Mouse (Mus musculus) midbrain, embryonic 13.5 days (tissue): ENCODE measurements at regions not wholly inside any gene's neighbourhood (a gene's known extent, or its start where the extent isn't known, plus 50 kb on each side); places are given as distances from the start of the nearest gene placed in this dataset.

Experiments
- ATAC-seq: fragments of 200-750 bp; cut with Nextera tagmentation; 2 replicates; pipeline ENCODE4 v1.8.0; 2017; ENCODE audit warnings: mild to moderate bottlenecking, moderate TSS enrichment, moderate library complexity
- H3K27ac ChIP-seq: fragments of 300-500 bp; sonication (generic); 2 replicates; pipeline ENCODE4 v1.5.1; 2015; ENCODE audit warnings: inconsistent platforms, mild to moderate bottlenecking, moderate library complexity
- H3K27me3 ChIP-seq: fragments of 300-500 bp; sonication (generic); 2 replicates; pipeline ENCODE4 v1.6.1; 2015; ENCODE audit warnings: mild to moderate bottlenecking, inconsistent platforms
- H3K36me3 ChIP-seq: fragments of 300-500 bp; sonication (generic); 2 replicates; pipeline ENCODE4 v1.6.1; 2015; ENCODE audit warnings: mild to moderate bottlenecking, inconsistent platforms
- H3K4me1 ChIP-seq: fragments of 300-500 bp; sonication (generic); replicated peaks from 2 replicates; pipeline ENCODE4 v1.6.1; 2015; ENCODE audit warnings: inconsistent platforms
- H3K4me2 ChIP-seq: fragments of 300-500 bp; sonication (generic); replicated peaks from 2 replicates; pipeline ENCODE4 v1.6.1; 2015; ENCODE audit warnings: moderate library complexity, mild to moderate bottlenecking, inconsistent platforms
- H3K4me3 ChIP-seq: fragments of 300-500 bp; sonication (generic); replicated peaks from 2 replicates; pipeline ENCODE4 v1.5.1; 2015; ENCODE audit warnings: mild to moderate bottlenecking, inconsistent platforms
- H3K9ac ChIP-seq: fragments of 300-500 bp; sonication (generic); replicated peaks from 2 replicates; pipeline ENCODE4 v1.6.1; 2015; ENCODE audit warnings: mild to moderate bottlenecking, inconsistent platforms
- H3K9me3 ChIP-seq: fragments of 300-500 bp; sonication (generic); 2 replicates; pipeline ENCODE4 v1.6.1; 2016; ENCODE audit warnings: mild to moderate bottlenecking, inconsistent platforms
- WGBS: fragments of 180-500 bp; shearing (Covaris S2); methylation state at CpG from one replicate; pipeline ENCODE4 v1.1.7; 2015; 5-methylcytosine and 5-hydroxymethylcytosine counted together

GRCm38 (mm10) chr2:158909086-158909485, 114.5 kb downstream of the Dhx35 start:
- no peak overlapping the region for H3K4me3 ChIP-seq
- no peak for ATAC-seq
- H3K9me3 ChIP-seq: no peaks in the 10 kb centered on the region
- H3K36me3 ChIP-seq: no peaks in the 10 kb centered on the region
- H3K27me3 ChIP-seq: 0 out of 2 replicates have a peak, but pooled peaks cover 2% of the 10 kb centered on the region
- WGBS: 45% methylated on average over 3 of the region's 3 CpGs
- H3K4me1 ChIP-seq: peaks cover 7% of the 10 kb centered on the region; the same call in 1 of the 2 replicates
- no peak overlapping the region for H3K27ac ChIP-seq
- H3K9ac ChIP-seq: no peak overlapping the region
- H3K4me2 ChIP-seq: no peak overlapping the region

GRCm38 (mm10) chr2:158910325-158910724, 115.7 kb downstream of the Dhx35 start:
- H3K4me1 ChIP-seq: peaks cover 7% of the 10 kb centered on the region; the same call in 1 of the 2 replicates
- no peak for ATAC-seq
- no peaks in the 10 kb centered on the region for H3K36me3 ChIP-seq
- no peak overlapping the region for H3K9ac ChIP-seq
- no peak overlapping the region for H3K27ac ChIP-seq
- no peaks in the 10 kb centered on the region for H3K9me3 ChIP-seq
- no peak overlapping the region for H3K4me3 ChIP-seq
- H3K4me2 ChIP-seq: no peak overlapping the region
- H3K27me3 ChIP-seq: 0 out of 2 replicates have a peak, but pooled peaks cover 2% of the 10 kb centered on the region
- 60% methylated on average over 8 of the region's 8 CpGs for WGBS

GRCm38 (mm10) chr2:158911191-158911590, 116.6 kb downstream of the Dhx35 start:
- Histone ChIP-seq H3K4me3 (no peak overlapping the region), H3K4me1 (peaks cover 7% of the 10 kb centered on the region; the same call in 1 of the 2 replicates), H3K9me3 (no peaks in the 10 kb centered on the region), H3K4me2 (no peak overlapping the region), H3K36me3 (no peaks in the 10 kb centered on the region), H3K27me3 (0 out of 2 replicates have a peak, but pooled peaks cover 2% of the 10 kb centered on the region), H3K9ac (no peak overlapping the region), H3K27ac (no peak overlapping the region)
- WGBS: 59% methylated on average over 7 of the region's 7 CpGs
- ATAC-seq: no peak

DNA sequence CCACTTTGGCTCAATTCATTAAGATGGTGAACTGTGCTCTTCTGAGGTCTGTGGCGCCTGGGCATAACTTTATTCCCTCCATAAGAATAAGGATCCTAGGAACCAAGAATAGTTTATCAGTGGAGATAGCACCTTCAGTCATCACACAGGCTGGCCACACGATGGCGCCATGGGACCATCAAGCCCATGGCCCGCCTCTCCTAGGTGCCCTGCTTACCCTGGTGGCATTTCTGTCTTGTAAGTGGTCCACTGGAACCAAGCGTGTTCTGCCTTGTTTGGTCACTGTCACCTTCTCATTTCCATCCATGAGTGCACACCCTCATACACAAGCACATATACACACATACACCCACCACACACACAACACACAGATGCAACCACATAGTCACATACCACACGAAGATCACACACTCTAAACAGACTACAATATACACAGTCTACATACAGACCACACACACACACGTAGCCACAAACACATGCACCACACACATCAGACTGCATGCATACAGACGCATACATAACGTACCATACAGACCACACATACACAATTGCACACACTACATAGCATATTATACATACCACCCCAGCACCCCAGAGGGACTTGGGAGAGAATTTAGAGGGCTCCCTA, 118.1 kb downstream of the Dhx35 start:
- H3K9me3 ChIP-seq: no peaks in the 10 kb centered on the region
- WGBS: 46% methylated on average over 9 of the region's 9 CpGs
- no peak overlapping the region for H3K9ac ChIP-seq
- no peak overlapping the region for H3K4me2 ChIP-seq
- peaks cover 7% of the 10 kb centered on the region; the same call in 1 of the 2 replicates for H3K4me1 ChIP-seq
- peak; percentile 70 for ATAC-seq
- no peak overlapping the region for H3K4me3 ChIP-seq
- 0 out of 2 replicates have a peak, but pooled peaks cover 2% of the 10 kb centered on the region for H3K27me3 ChIP-seq
- no peaks in the 10 kb centered on the region for H3K36me3 ChIP-seq
- H3K27ac ChIP-seq: no peak overlapping the region

DNA sequence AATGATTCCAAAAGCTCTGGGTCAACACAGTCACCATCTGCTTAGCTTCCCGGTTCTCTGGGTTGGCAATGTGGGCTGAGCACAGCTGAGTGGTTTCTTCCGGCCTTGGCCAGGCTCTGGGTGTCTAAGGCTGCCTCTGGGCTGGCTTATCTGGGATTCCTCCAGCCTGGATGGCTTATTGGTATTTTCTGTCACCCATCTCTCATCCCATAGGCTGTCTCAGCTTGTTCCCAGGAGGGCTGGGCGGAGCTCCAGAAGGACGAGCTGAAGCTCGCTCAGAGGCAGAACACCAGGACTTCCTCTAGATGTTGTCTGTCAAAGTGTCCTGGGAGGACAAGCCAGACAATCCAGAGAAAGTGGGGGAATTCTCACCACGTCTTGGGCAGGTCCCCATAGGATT, 122.8 kb downstream of the Dhx35 start:
- no peak overlapping the region for H3K27ac ChIP-seq
- H3K27me3 ChIP-seq: 0 out of 2 replicates have a peak, but pooled peaks cover under 1% of the 10 kb centered on the region
- no peak overlapping the region for H3K4me3 ChIP-seq
- WGBS: 67% methylated on average over 6 of the region's 6 CpGs
- H3K4me1 ChIP-seq: peaks cover 12% of the 10 kb centered on the region
- H3K9ac ChIP-seq: no peak overlapping the region
- no peaks in the 10 kb centered on the region for H3K36me3 ChIP-seq
- H3K9me3 ChIP-seq: no peaks in the 10 kb centered on the region
- no peak overlapping the region for H3K4me2 ChIP-seq
- ATAC-seq: no peak

DNA sequence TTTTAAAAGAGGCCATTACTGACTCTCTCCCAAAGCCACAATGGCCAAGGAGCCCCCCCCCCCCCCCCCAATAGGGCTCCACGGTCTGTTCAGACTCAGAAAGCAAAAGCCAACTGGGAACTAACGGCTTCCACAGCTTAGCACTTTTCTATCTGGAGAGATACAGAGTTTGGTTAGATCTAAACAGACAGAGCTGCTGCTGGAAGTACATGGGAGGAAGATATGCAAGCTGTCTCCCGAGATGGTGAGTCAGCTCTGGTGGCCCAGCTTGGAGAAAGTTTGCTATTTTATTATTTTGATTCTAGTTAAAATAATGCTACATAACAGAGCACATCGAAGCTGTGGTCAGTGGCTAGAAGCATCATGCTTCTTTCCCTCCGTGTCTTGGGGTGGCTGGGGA, 123.7 kb downstream of the Dhx35 start:
- no peaks in the 10 kb centered on the region for H3K27me3 ChIP-seq
- H3K9me3 ChIP-seq: no peaks in the 10 kb centered on the region
- H3K36me3 ChIP-seq: no peaks in the 10 kb centered on the region
- peaks cover 12% of the 10 kb centered on the region for H3K4me1 ChIP-seq
- H3K27ac ChIP-seq: no peak overlapping the region
- H3K4me2 ChIP-seq: no peak overlapping the region
- ATAC-seq: no peak
- H3K9ac ChIP-seq: no peak overlapping the region
- H3K4me3 ChIP-seq: no peak overlapping the region
- WGBS: 73% methylated on average over 5 of the region's 5 CpGs

GRCm38 (mm10) chr2:158921342-158922255, 127.0 kb downstream of the Dhx35 start:
- H3K4me3 ChIP-seq: no peak overlapping the region
- no peak overlapping the region for H3K27ac ChIP-seq
- no peaks in the 10 kb centered on the region for H3K9me3 ChIP-seq
- H3K27me3 ChIP-seq: no peaks in the 10 kb centered on the region
- no peak overlapping the region for H3K9ac ChIP-seq
- H3K4me2 ChIP-seq: no peak overlapping the region
- peak; percentile 58; the same call in 1 of the 2 replicates for ATAC-seq
- H3K4me1 ChIP-seq: peaks cover 12% of the 10 kb centered on the region
- WGBS: 28% methylated on average over 12 of the region's 12 CpGs
- no peaks in the 10 kb centered on the region for H3K36me3 ChIP-seq

- Histone ChIP-seq H3K4me1 (peaks cover 12% of the 10 kb centered on the region), H3K27ac (no peak overlapping the region), H3K4me2 (no peak overlapping the region), H3K9ac (no peak overlapping the region), H3K9me3 (no peaks in the 10 kb centered on the region), H3K36me3 (no peaks in the 10 kb centered on the region), H3K27me3 (no peaks in the 10 kb centered on the region), H3K4me3 (no peak overlapping the region)
- WGBS: 74% methylated on average over 5 of the region's 5 CpGs
- ATAC-seq: no peak
These were observed 128.2 kb downstream of the Dhx35 start for GRCm38 (mm10) chr2:158922766-158923165.

GRCm38 (mm10) chr2:158929507-158929906, 134.9 kb downstream of the Dhx35 start:
- Histone ChIP-seq H3K9ac (no peak overlapping the region), H3K4me2 (no peak overlapping the region), H3K36me3 (no peaks in the 10 kb centered on the region), H3K4me1 (peaks cover 14% of the 10 kb centered on the region), H3K27ac (0 out of 2 replicates have a peak overlapping the region, but pooled peaks have one; percentile 48), H3K27me3 (no peaks in the 10 kb centered on the region), H3K4me3 (no peak overlapping the region), H3K9me3 (no peaks in the 10 kb centered on the region)
- ATAC-seq: peak; percentile 62
- WGBS: 22% methylated on average over 9 of the region's 9 CpGs

GRCm38 (mm10) chr2:158937948-158938565, 143.4 kb downstream of the Dhx35 start:
- Histone ChIP-seq H3K9me3 (no peaks in the 10 kb centered on the region), H3K4me2 (no peak overlapping the region)
- 66% methylated on average over 2 of the region's 2 CpGs for WGBS

GRCm38 (mm10) chr2:158949418-158949817, 154.8 kb downstream of the Dhx35 start:
- no peak overlapping the region for H3K27ac ChIP-seq
- peaks cover 8% of the 10 kb centered on the region; the same call in 1 of the 2 replicates for H3K4me1 ChIP-seq
- H3K9ac ChIP-seq: no peak overlapping the region
- WGBS: 41% methylated on average over 6 of the region's 6 CpGs
- H3K36me3 ChIP-seq: no peaks in the 10 kb centered on the region
- ATAC-seq: no peak
- no peaks in the 10 kb centered on the region for H3K27me3 ChIP-seq
- no peak overlapping the region for H3K4me2 ChIP-seq
- no peak overlapping the region for H3K4me3 ChIP-seq
- H3K9me3 ChIP-seq: no peaks in the 10 kb centered on the region

More at GRCm38 (mm10) chr2:158937948-158938565, 143.4 kb downstream of the Dhx35 start:
- Histone ChIP-seq H3K9ac (no peak overlapping the region), H3K4me3 (no peak overlapping the region), H3K27me3 (no peaks in the 10 kb centered on the region), H3K27ac (no peak overlapping the region), H3K36me3 (no peaks in the 10 kb centered on the region), H3K4me1 (no peaks in the 10 kb centered on the region)
- ATAC-seq: peak; percentile 60; the same call in 1 of the 2 replicates

GRCm38 (mm10) chr2:158951061-158951460, 156.5 kb downstream of the Dhx35 start:
- Histone ChIP-seq H3K9me3 (no peaks in the 10 kb centered on the region), H3K4me3 (no peak overlapping the region)
- ATAC-seq: no peak

More at GRCm38 (mm10) chr2:158951061-158951460, 156.5 kb downstream of the Dhx35 start:
- no peaks in the 10 kb centered on the region for H3K36me3 ChIP-seq
- H3K4me2 ChIP-seq: no peak overlapping the region
- no peak overlapping the region for H3K9ac ChIP-seq
- no peaks in the 10 kb centered on the region for H3K27me3 ChIP-seq
- H3K4me1 ChIP-seq: peaks cover 8% of the 10 kb centered on the region; the same call in 1 of the 2 replicates
- WGBS: 44% methylated on average over 3 of the region's 3 CpGs
- no peak overlapping the region for H3K27ac ChIP-seq
